Mouse (Mus musculus) regulatory T cell (primary cell): ENCODE measurements at regions not wholly inside any gene's neighbourhood (a gene's known extent, or its start where the extent isn't known, plus 50 kb on each side); places are given as distances from the start of the nearest gene placed in this dataset.

Experiments used
- in situ Hi-C: fragments of 300-600 bp; cut with MboI, MseI; formaldehyde crosslinking; loops from one replicate; pipeline ENCODE4 v1.15.1; 2025; ENCODE audit warnings: high pct_unique_total_duplicates

DNA sequence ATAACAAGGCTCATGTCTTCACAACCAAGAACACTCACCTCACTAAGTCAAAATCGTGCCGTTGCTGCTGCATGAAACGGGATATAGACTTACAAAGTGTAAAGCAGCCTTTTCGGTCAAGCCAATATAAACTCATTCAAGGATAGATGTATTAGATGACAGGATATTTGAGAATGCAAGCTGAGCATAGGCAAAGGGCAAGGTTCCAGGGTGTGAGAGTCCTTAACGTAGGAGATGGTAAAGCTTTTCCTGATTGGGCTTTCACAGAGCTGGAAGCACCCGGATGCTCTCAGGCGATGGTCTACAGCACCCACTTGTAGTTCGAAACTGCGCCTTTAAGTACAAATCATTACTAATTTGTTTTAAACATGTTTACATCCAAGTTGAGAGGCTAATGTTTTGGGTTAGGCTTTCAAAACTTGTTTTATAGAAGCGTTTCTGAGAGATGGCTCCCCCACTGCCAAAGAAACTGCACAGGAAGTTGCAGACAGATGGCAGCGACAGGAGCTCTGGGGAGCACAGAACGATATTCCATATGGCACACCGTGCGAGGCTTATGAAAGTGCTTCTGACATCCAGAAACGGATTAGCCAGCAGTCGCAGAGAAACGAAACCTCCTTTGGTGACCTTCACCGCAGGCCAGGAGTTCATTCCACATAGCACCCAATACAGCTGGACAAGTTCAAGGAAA, 54.1 kb upstream of the Rell1 start:
- in situ Hi-C loops: no loop called here

- in situ Hi-C loops: no loop called here
Observed at GRCm38 (mm10) chr5:64023324-64023650, 54.6 kb upstream of the Rell1 start.

GRCm38 (mm10) chr5:64024420-64024819, 55.7 kb upstream of the Rell1 start:
- in situ Hi-C loops: no loop called here

DNA sequence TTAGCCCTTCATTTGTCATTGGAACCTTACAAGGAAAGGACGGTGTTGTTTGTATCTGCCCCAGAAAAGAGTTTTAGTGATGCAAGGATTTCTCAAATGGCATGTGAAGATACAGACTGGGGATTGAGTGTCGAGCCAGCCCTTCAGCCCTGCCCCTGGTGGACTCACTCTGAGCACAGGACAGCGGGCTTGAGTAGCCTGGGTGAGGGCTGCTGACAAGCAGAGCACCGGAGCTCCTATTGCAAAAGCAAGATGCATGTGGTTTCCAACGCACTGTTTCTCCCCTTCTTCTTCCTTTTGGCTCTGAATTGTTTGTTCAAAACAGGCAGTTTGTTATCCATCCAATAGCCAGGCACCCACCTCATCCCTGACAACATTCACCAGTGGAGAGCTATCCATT, 59.0 kb upstream of the Rell1 start:
- in situ Hi-C loops: no loop called here

DNA sequence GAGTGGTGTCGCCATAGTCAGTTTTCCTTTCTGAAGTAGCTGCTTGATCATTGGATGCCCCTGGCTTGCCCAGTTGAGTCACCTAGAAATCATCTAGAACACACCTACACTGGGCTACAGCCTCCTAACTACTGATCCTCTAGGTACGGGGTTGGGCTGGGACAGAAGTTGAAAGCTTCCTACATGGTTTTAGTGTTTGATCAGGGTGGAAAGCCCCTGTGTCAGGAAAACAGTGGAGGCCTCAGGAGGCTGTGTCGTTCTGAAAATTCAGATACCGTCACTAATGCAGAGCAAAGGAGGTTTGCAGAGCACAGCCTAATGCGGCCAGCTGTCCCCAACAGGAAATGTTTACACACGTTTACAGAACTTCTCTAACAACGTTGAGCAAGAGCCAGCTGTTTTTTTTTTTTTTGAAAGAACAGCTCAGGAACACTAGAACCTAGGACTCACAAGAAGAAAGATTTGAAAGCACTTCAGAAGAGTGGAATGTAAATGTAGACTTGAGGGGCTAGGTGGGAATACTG, 61.0 kb upstream of the Rell1 start:
- in situ Hi-C loops: no loop called here

DNA sequence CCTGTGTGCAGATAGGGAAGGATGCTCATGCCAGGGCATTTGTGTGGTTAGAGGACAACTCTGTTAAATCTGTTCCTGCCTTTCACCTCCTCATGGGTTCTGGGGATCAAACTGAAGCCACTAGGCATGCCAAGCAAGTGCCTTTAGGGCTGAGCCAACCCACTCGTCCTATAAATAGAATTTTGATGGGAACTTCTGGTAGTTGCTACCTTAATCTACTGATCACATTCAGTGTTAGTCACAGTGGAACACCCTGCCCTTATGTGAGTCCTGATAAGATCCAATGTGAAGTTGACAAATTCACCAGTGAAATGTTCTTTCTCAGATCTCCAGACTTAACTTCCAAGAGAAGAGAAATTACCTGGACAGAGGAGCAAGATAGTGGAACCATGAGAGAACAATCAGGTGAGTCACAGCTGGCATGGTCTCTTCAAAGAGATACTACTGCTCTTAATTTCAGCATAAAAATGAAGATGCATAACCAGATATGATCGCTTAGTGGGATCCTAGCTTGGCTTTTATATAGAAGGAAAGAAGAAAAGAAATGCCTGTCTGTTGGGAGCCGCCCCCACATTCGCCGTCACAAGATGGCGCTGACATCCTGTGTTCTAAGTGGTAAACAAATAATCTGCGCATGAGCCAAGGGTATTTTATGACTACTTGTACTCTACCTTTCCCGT, 61.7 kb upstream of the Rell1 start:
- in situ Hi-C loops: no loop called here

DNA sequence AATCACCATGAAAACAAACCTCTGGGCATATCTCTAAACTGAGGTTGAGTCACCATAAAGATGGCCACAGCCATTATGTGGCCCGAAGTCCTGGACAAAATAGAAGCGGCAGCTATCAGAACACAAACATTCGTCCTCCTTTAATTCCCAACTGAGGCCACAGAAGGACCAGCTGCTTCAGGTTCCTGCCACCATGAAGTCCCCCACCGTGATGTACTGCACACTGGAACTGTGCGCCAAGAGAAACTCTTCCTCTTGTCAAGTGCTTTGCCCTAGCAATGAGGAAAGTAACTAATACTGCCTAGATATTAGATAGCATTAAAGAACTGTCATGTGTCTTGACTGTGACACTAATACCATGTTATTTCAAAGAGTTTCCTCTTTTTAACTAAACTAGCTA, 54.4 kb upstream of the Pgm2 start:
- in situ Hi-C loops: no loop called here

- in situ Hi-C loops: loop anchor here (5.0 kb wide), 2 partner anchors 47 to 63 kb away; no protein-coding TSS in a partner anchor
Observed at GRCm38 (mm10) chr5:64040676-64041075, 52.1 kb upstream of the Pgm2 start.
